Mouse (Mus musculus) heart, embryonic 12.5 days (tissue): ENCODE results near the gene Tec. TPM values are rescaled to one million over a fixed set of nuclear protein-coding genes. Genes with fewer than 3 reads are reported as not detected.

ENCODE experiments used
- ATAC-seq: fragments of 200-750 bp; cut with Nextera tagmentation; 2 replicates; pipeline ENCODE4 v1.8.0; 2017; ENCODE audit warnings: moderate TSS enrichment, moderate library complexity; ENCODE audit not compliant: insufficient number of reproducible peaks, low FRiP score
- H3K27ac ChIP-seq: fragments of 300-500 bp; sonication (generic); 2 replicates; pipeline ENCODE4 v1.5.1; 2016; ENCODE audit warnings: mild to moderate bottlenecking, moderate library complexity; ENCODE audit not compliant: poor library complexity, severe bottlenecking
- H3K27me3 ChIP-seq: fragments of 300-500 bp; sonication (generic); replicated peaks from 2 replicates; pipeline ENCODE4 v1.6.1; 2016; ENCODE audit warnings: mild to moderate bottlenecking, moderate library complexity
- H3K36me3 ChIP-seq: fragments of 300-500 bp; sonication (generic); 2 replicates; pipeline ENCODE4 v1.6.1; 2016; ENCODE audit warnings: mild to moderate bottlenecking, moderate library complexity
- H3K4me1 ChIP-seq: fragments of 300-500 bp; sonication (generic); replicated peaks from 2 replicates; pipeline ENCODE4 v1.6.1; 2016; ENCODE audit warnings: mild to moderate bottlenecking
- H3K4me2 ChIP-seq: fragments of 300-500 bp; sonication (generic); 2 replicates; pipeline ENCODE4 v1.6.1; 2016; ENCODE audit warnings: mild to moderate bottlenecking, moderate library complexity
- H3K4me3 ChIP-seq: fragments of 300-500 bp; sonication (generic); 2 replicates; pipeline ENCODE4 v1.5.1; 2016; ENCODE audit warnings: mild to moderate bottlenecking
- H3K9ac ChIP-seq: fragments of 300-500 bp; sonication (generic); 2 replicates; pipeline ENCODE4 v1.6.1; 2016; ENCODE audit warnings: mild to moderate bottlenecking, moderate library complexity
- H3K9me3 ChIP-seq: fragments of 300-500 bp; sonication (generic); replicated peaks from 2 replicates; pipeline ENCODE4 v1.6.1; 2016; ENCODE audit warnings: mild to moderate bottlenecking, moderate library complexity
- WGBS: fragments of 180-500 bp; shearing (Covaris S2); methylation state at CpG from one replicate; pipeline ENCODE4 v1.1.7; 2016; 5-methylcytosine and 5-hydroxymethylcytosine counted together
- polyA plus RNA-seq: library from polyadenylated mRNA; unstranded; fragments of >200 nt; fragmentation: Nextera tagmentation; extraction: Ambion mirVana; gene quantifications from 2 replicates; pipeline ENCODE4 v1.2.1, GENCODE M21; 2016

The Tec gene
- polyA plus RNA-seq, result 17.1 TPM in 2 replicates

DNA sequence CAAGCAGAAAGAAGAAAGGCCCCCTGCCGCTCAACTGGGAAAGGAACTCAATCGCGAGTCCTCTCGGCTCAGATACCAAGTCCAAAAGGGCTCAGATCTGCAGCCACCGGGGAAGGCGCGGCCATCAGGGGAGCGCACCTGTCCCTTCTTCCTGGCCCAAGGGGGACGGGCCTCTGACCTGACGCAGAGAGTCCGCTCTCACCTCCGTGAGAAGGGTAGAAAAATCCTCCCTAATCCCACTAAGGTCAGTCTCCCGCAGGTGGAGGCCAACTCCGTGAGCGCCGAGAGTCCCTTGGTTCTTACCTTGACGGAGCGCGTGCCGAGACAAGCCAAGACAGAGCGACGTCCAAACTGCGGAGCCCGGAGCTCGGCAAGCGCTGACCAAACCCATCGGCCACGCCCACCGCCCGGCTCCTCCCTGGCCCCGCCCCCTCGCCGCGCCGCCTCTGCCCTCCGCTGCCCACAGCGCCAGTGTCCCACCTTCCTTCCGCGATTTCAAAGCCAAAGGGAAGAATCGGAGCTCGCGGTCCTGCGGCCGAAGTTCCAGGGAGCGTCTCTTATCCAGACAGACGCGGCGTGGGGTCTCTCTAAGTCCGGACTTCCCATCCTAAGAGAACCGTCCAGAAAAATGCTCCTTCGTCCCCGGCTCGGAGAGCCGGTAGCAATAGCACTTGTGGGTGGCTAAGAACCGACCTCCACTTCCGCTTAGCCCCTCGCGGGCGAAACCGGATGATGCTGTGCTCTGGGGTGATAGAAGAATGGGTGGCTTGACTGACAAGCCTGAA is at the start of gene Tec:
Tec (minus strand) TSS at position 393 of the 785 bp plus-strand sequence.
- ATAC-seq, result peak; percentile 95
- H3K27ac ChIP-seq, result peak within 1 kb of the TSS; percentile 59

DNA sequence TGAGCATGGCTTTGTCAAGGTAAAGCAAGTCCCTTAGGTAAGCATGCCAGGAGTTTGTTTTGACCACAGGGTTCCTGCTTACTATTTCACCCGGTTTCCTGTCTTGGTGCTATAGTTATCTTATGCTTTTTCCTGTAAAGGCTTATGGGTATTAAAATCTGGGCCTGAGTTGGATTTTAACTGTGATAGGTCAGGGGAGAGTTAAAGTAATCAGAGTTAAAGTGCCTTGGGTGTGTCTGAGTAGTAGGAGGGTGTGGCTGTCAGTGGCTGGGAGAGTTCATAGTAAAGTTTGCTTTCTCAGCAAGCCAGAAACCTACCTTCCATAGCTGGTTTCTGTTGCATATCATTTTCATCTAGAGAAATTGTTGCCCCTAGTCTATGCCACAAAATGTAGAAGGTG is 48.6 kb upstream of the Tec start:
- peak overlapping the region; percentile 94 for H3K4me3 ChIP-seq
- WGBS, result 41% methylated on average over 1 of the region's 1 CpGs
- peak overlapping the region; percentile 70 for H3K4me2 ChIP-seq

More for the DNA sequence above, at the start of gene Tec:
- no peaks in the 10 kb centered on the region for H3K36me3 ChIP-seq
- peaks cover 2% of the 10 kb centered on the region; the same call in 1 of the 2 replicates for H3K9me3 ChIP-seq
- peak within 1 kb of the TSS; percentile 89 for H3K4me2 ChIP-seq
- under 1% methylated on average over 59 of the region's 60 CpGs for WGBS
- peak within 1 kb of the TSS; percentile 60 for H3K9ac ChIP-seq
- H3K27me3 ChIP-seq, result no peaks in the 10 kb centered on the region
- H3K4me1 ChIP-seq, result peaks cover 17% of the 10 kb centered on the region
- H3K4me3 ChIP-seq, result peak within 1 kb of the TSS; percentile 55

DNA sequence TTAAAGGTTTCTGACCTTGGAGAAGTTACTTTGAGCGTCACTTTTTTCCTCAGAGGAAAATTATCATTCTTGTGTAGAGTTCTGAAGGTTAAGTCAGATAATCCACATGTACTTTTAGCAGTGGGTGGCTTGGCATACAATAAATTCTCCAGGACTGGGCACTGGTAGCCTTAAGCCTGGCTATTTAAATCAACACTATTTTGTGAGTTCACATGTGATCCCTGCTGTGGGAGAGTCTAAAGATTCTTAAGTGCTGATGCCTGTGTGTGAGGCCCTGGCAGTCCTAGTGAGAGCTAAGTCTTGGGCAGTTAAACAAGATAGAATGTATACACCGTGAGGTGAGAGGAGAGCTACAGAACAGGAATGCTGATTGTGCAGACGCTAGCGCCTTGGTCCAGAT is 47.8 kb upstream of the Tec start:
- no peak for ATAC-seq
- Histone ChIP-seq H3K4me3 (peak overlapping the region; percentile 94), H3K4me2 (peak overlapping the region; percentile 70), H3K27ac (peak overlapping the region; percentile 98), H3K27me3 (no peaks in the 10 kb centered on the region), H3K4me1 (peaks cover 32% of the 10 kb centered on the region), H3K9me3 (no peaks in the 10 kb centered on the region), H3K9ac (peak overlapping the region; percentile 99), H3K36me3 (no peaks in the 10 kb centered on the region)
- WGBS, result 15% methylated on average over 4 of the region's 4 CpGs

More for the DNA sequence above, 48.6 kb upstream of the Tec start:
- Histone ChIP-seq H3K4me1 (peaks cover 34% of the 10 kb centered on the region), H3K9ac (peak overlapping the region; percentile 99), H3K27ac (no peak overlapping the region), H3K9me3 (no peaks in the 10 kb centered on the region), H3K27me3 (no peaks in the 10 kb centered on the region), H3K36me3 (no peaks in the 10 kb centered on the region)
- no peak for ATAC-seq

DNA sequence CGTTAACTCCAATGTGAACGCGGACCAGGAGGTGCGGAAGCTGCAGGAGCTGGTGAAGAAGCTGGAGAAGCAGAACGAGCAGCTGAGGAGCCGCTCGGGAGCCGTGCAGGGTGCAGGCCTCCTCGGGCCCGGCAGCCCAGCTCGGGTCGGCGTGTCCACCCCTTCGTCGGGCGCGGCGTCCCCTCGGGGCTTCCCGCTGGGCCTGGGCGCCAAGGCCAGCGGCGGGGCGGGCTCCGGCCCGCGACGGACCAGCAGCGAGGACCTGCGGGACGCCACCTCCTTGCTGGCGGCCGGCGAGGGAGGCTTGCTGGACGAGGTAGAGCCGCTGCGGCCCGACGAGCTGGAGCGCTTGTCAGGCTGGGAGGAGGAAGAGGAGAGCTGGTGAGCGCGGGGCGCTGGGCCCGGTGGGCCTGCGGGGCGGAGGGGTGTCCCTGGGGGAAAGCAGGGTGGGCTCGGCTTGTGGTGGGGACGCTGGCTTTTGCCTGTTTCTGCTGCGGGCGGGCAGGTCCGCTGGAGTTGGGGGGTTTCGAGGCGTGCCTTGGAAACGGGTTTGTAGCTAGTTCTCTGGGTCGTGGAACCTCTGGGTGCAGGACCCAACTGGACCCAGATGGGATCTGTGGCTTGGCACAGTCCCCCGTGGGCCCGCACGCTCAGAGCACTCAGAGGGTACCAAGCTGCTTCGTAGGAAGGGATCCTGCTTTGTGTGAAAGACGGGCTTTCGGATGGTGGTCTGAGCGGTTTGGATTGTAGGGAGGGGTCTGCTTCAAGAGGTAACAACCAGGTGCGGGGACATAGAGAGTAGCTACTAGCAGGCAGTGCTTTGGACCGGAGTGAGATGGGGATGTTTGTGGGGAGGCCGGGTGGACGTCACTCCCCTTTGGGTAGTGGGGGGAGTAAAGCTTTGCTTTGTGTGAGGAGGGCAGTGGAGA is 46.6 kb upstream of the Tec start:
- no peaks in the 10 kb centered on the region for H3K36me3 ChIP-seq
- H3K4me3 ChIP-seq, result peak overlapping the region; percentile 94
- peak overlapping the region; percentile 98 for H3K27ac ChIP-seq
- H3K27me3 ChIP-seq, result no peaks in the 10 kb centered on the region
- under 1% methylated on average over 58 of the region's 66 CpGs for WGBS
- ATAC-seq, result peak; percentile 52
- H3K4me1 ChIP-seq, result peaks cover 29% of the 10 kb centered on the region
- peak overlapping the region; percentile 70 for H3K4me2 ChIP-seq
- peak overlapping the region; percentile 99 for H3K9ac ChIP-seq
- H3K9me3 ChIP-seq, result no peaks in the 10 kb centered on the region

DNA sequence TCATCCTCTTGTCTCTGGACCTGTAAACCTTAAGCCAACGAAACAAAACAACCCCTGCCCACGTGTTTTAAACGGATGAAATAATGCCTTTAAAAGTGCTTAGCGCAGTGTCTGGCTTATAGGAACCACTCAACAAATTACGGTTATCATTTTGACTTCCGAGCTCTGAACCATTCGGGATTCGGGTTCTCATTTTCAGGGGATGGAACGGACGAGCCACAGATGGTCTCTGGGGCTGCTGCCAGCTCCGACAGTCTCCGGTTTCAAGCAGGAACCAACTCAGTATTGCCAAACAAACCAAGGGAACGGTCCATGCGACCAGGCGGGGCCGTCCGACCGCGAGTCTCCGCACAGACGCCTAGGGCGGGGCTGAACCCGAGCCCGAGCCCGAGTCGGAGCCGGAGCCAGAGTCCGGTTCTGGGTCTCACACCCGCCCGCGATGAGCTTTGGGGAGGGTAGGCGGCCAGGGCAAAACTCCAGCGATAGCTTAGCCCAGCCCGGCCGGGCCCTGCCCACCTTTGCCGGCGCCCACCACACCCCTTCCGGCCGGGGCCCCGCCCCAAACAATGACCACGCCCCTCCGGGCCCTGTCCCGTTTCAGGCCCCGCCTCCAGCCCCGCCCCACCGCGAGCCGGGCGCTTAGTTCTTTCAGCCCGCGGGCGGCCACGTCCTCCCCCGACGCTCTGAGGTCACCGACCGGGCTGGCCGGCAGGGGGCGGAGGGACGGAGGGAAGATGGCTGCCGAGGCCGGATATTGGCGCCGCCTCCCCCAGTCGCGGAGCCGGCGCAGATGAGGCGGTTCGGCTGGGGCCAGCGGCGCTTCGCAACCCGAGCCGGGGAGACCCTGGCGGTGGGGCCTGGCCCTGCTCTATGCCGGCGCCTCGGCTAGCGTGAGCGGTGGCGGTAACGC is 45.6 kb upstream of the Tec start, which contains the start of gene Slain2:
Slain2 (plus strand) TSS at position 657 of the 910 bp plus-strand sequence.
- H3K27ac ChIP-seq, result peak within 1 kb of the TSS; percentile 98
- peak within 1 kb of the TSS; percentile 94 for H3K4me3 ChIP-seq
- under 1% methylated on average over 81 of the region's 83 CpGs for WGBS
- H3K4me2 ChIP-seq, result peak within 1 kb of the TSS; percentile 70
- peak; percentile 95 for ATAC-seq
- no peaks in the 10 kb centered on the region for H3K9me3 ChIP-seq
- no peaks in the 10 kb centered on the region for H3K36me3 ChIP-seq
- H3K9ac ChIP-seq, result peak within 1 kb of the TSS; percentile 99
- peaks cover 28% of the 10 kb centered on the region for H3K4me1 ChIP-seq
- H3K27me3 ChIP-seq, result no peaks in the 10 kb centered on the region

DNA sequence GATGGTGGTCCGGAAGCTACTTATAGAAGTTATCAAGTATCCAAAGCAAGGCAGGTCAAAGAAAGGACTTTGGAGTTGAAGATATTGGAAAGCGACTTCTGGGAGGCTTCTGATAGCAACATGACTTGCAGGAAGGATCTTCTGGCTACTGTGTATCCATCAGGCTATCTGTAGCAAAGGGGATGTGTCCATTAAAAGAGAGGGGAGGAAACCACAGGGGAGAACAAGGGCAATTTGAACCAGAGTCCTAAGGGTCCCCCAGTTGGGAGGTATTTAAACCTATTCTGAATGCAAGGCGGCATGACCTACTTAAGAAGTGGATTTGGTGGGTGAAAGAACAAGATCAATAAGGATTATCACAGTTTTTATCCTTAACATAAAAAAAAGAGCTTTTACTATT is 43.0 kb upstream of the Tec start:
- Histone ChIP-seq H3K9ac (no peak overlapping the region), H3K4me3 (no peak overlapping the region), H3K4me1 (peaks cover 27% of the 10 kb centered on the region), H3K27ac (no peak overlapping the region), H3K4me2 (no peak overlapping the region), H3K9me3 (no peaks in the 10 kb centered on the region), H3K36me3 (no peaks in the 10 kb centered on the region), H3K27me3 (no peaks in the 10 kb centered on the region)
- 74% methylated on average over 3 of the region's 3 CpGs for WGBS
- ATAC-seq, result no peak

DNA sequence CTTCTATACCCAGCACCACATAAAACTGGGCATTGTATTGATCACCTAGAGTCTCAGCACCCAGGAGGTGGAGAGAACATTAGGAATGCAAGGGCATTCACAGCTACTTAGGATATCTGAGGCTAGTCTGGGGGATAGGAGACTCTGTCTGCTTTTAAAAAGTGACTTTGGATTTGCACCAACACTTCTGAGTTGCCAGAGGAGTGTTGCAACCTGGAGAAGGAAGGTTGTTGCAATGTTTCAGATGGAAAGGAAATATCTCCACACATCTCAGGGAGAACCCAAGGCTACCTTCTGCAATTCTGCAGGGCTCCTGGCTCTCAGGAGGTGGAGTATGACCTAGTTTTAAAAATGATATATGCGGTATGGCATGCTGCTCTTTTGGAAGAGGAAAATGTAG is 42.1 kb upstream of the Tec start:
- Histone ChIP-seq H3K4me1 (peaks cover 28% of the 10 kb centered on the region), H3K4me2 (no peak overlapping the region), H3K4me3 (no peak overlapping the region), H3K9me3 (no peaks in the 10 kb centered on the region), H3K9ac (no peak overlapping the region), H3K36me3 (no peaks in the 10 kb centered on the region), H3K27ac (no peak overlapping the region), H3K27me3 (no peaks in the 10 kb centered on the region)
- no peak for ATAC-seq
- WGBS, result 92% methylated on average over 1 of the region's 1 CpGs

DNA sequence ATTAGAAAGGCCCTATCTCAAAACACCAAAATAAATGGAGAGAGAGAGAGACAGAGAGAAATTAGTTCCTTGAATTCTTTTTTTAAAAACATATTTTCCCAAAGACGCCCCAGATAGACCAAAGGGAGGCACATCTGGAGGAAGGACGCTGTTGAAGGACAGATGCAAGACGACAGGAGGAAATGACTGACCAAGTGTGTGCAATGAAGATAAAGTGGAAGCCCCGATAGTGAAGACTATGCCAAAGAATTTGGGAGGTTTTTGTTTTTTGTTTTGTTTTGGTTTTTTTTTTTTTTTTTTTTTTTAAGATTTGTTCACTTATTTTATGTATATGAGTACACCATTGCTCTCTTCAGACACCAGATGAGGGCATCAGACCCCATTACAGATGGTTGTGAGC is 41.1 kb upstream of the Tec start:
- H3K4me2 ChIP-seq, result no peak overlapping the region
- H3K4me1 ChIP-seq, result peaks cover 31% of the 10 kb centered on the region
- no peaks in the 10 kb centered on the region for H3K36me3 ChIP-seq
- WGBS, result 48% methylated on average over 4 of the region's 4 CpGs
- no peaks in the 10 kb centered on the region for H3K27me3 ChIP-seq
- ATAC-seq, result no peak
- H3K9ac ChIP-seq, result no peak overlapping the region
- H3K27ac ChIP-seq, result no peak overlapping the region
- H3K4me3 ChIP-seq, result no peak overlapping the region
- no peaks in the 10 kb centered on the region for H3K9me3 ChIP-seq

DNA sequence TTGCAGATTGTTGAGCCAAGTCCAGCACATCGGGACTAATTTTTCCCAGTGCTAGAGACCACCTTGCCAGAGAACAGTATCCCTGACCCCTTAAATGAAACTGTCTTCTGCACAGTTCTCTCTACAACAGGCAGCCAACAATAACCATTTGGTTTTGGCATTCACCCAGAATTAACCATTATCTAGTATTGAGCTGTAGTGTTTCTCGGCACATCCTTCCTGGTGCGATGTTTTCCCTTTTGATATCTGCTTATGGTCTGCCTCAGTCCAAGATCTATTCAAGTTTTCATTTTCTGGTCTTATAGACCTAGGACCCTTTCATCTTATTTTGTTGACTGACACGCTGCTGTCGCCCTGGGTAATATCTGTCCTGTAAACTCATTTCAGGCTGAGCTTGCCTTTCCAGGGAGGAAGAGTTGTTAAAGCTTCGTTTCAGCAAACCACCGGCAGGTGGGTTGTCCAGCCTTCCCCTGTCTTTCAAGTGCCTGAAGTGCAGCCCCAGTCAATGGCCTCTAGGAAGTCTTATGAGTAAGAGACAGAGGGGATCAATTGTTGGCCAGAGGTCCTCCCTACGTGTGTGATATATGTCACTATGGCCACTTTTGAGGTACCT is 40.1 kb upstream of the Tec start:
- Histone ChIP-seq H3K27me3 (no peaks in the 10 kb centered on the region), H3K36me3 (no peaks in the 10 kb centered on the region), H3K4me1 (peaks cover 35% of the 10 kb centered on the region), H3K4me3 (no peak overlapping the region), H3K4me2 (no peak overlapping the region), H3K9me3 (no peaks in the 10 kb centered on the region), H3K9ac (no peak overlapping the region), H3K27ac (no peak overlapping the region)
- ATAC-seq, result no peak
- WGBS, result 67% methylated on average over 8 of the region's 8 CpGs

DNA sequence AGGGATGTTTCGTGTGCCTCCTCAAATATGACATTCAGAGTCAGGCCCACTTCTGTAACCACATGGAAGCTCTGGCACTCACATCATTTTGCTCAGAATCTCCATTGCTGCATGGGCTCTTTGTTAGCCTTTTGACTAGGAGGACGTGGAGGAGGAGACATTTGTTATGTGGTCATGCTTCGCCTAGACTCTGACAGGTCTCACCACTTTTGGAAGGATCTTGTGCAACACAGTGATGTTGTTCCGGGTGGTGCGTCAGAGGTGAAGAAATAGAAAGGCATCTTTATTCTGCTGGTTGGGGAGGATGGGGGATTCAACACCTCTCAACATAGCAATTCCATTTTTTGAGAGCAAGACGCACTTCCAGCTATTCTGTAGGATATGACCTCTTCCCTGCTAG is 39.1 kb upstream of the Tec start:
- no peak for ATAC-seq
- Histone ChIP-seq H3K36me3 (no peaks in the 10 kb centered on the region), H3K27me3 (no peaks in the 10 kb centered on the region), H3K9ac (no peak overlapping the region), H3K4me2 (no peak overlapping the region), H3K4me1 (peaks cover 28% of the 10 kb centered on the region), H3K27ac (no peak overlapping the region), H3K4me3 (no peak overlapping the region), H3K9me3 (no peaks in the 10 kb centered on the region)
- 77% methylated on average over 6 of the region's 6 CpGs for WGBS
